8 mouse cellular contexts compared by ENCODE assay signal in the genomic region with DNA sequence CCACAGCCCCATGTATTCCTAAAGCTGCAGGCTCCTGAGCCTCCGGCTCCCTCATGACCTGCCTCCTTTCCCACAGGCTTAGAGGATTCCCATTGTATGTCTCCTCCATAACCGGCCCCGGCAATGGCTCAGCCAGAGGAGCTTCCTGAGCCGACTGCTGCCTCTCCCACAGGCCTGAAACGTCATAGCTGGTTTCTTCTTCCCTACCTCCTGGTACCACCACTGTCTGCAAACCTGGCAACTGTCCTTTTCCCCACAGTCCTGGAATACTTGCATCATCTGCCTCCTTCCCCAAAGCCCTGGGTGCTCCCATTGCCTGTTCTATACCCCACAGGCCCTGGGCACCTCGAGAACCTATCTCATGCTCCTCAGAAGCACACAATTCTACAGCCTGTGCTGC. TPM values are rescaled to one million over a fixed set of nuclear protein-coding genes. Genes with fewer than 3 reads are reported as not detected.
A peak's percentile ranks its signal among the peaks of the same experiment; 100 is the strongest.
DNase-seq lines count a peak whose midpoint lies in the region; ATAC-seq lines count a peak whose summit lies in the region.

No protein-coding gene starts in this region.

- 90% methylated on average over 6 of the region's 6 CpGs for WGBS in limb, embryonic 11.5 days
- WGBS in stomach, embryonic 16.5 days, result 70% methylated on average over 6 of the region's 6 CpGs

- H3K27me3 ChIP-seq in limb, embryonic 11.5 days (ENCODE audit: control insufficient read depth, insufficient read depth, low read length), result no peaks in the 10 kb centered on the region
- H3K27me3 ChIP-seq in stomach, embryonic 16.5 days (ENCODE audit: control insufficient read depth, insufficient read depth, low read length), result no peaks in the 10 kb centered on the region

- peak; percentile 28 to 33 for DNase-seq in cerebellum, postnatal 25 days
- DNase-seq in cerebellum, postnatal 10 days, result no peak
- peak; percentile 19 for DNase-seq in right cerebral cortex, postnatal 14 days
- DNase-seq in right cerebral cortex, postnatal 25 days, result no peak
- no peak for DNase-seq in limb, embryonic 11.5 days (ENCODE audit: low spot score)
- DNase-seq in urinary bladder, postnatal 4 days (ENCODE audit: low spot score in 2 of 2), result no peak
- no peak for DNase-seq in gastrocnemius, postnatal 14 days

- intact Hi-C loops in gastrocnemius, postnatal 14 days (cut with DNase I; ENCODE audit: low total_unique reads), result no loop called here

- no peak for ATAC-seq in limb, embryonic 11.5 days (ENCODE audit: insufficient number of reproducible peaks, low FRiP score, low TSS enrichment, low read depth)
- no peak for ATAC-seq in stomach, embryonic 16.5 days (ENCODE audit: insufficient read depth, low FRiP score)

- peaks cover 6% of the 10 kb centered on the region for H3K4me1 ChIP-seq in limb, embryonic 11.5 days (ENCODE audit: control insufficient read depth, insufficient read depth, low read length)
- H3K4me1 ChIP-seq in stomach, embryonic 16.5 days (ENCODE audit: control insufficient read depth, insufficient read depth, low read length), result peaks cover 8% of the 10 kb centered on the region

- H3K4me3 ChIP-seq in limb, embryonic 11.5 days (ENCODE audit: low read depth, low read length), result no peak overlapping the region; the same call in 1 of the 2 replicates
- H3K4me3 ChIP-seq in stomach, embryonic 16.5 days (replicated peaks; ENCODE audit: low read length), result no peak overlapping the region

- H3K9me3 ChIP-seq in limb, embryonic 11.5 days (ENCODE audit: control insufficient read depth, low read length), result no peaks in the 10 kb centered on the region
- no peaks in the 10 kb centered on the region for H3K9me3 ChIP-seq in stomach, embryonic 16.5 days (replicated peaks; ENCODE audit: control insufficient read depth, low read length)

- H3K4me2 ChIP-seq in limb, embryonic 11.5 days (ENCODE audit: low read depth, severe bottlenecking), result peak overlapping the region; percentile 76; the same call in 1 of the 2 replicates
- H3K4me2 ChIP-seq in stomach, embryonic 16.5 days (ENCODE audit: low read depth, low read length), result no peak overlapping the region

- no peak overlapping the region for H3K9ac ChIP-seq in limb, embryonic 11.5 days (ENCODE audit: low read length)
- peak overlapping the region; percentile 16; the same call in 1 of the 2 replicates for H3K9ac ChIP-seq in stomach, embryonic 16.5 days (ENCODE audit: low read length)

- H3K36me3 ChIP-seq in limb, embryonic 11.5 days (ENCODE audit: control insufficient read depth, insufficient read depth, low read length), result no peaks in the 10 kb centered on the region
- no peaks in the 10 kb centered on the region for H3K36me3 ChIP-seq in stomach, embryonic 16.5 days (ENCODE audit: control insufficient read depth, insufficient read depth, low read length)

- H3K27ac ChIP-seq in limb, embryonic 11.5 days (replicated peaks; ENCODE audit: low read depth, low read length), result no peak overlapping the region
- H3K27ac ChIP-seq in stomach, embryonic 16.5 days (ENCODE audit: low read length), result no peak overlapping the region

RNA-seq across cellular contexts. Expression of a gene that starts 1.4 kb away (rescaled TPM):
- polyA plus RNA-seq in limb, embryonic 11.5 days (2014; fragmentation: Nextera tagmentation; extraction: Ambion mirVana), result 0.09 and 0.23 TPM in 2 replicates
- polyA plus RNA-seq in stomach, embryonic 16.5 days (2015; fragmentation: Nextera tagmentation; extraction: Ambion mirVana), result 0.20 and 0.23 TPM in 2 replicates
- total RNA-seq in gastrocnemius, postnatal 14 days (2021), result under 1 TPM; 0.08 to 0.13 TPM

RNA-seq across cellular contexts. Expression of a gene that starts 2.0 kb away (rescaled TPM):
- 9.9 and 11.0 TPM in 2 replicates for polyA plus RNA-seq in limb, embryonic 11.5 days (2014; fragmentation: Nextera tagmentation; extraction: Ambion mirVana)
- 9.4 TPM in 2 replicates for polyA plus RNA-seq in stomach, embryonic 16.5 days (2015; fragmentation: Nextera tagmentation; extraction: Ambion mirVana)
- 1 to 10 TPM; 1.7 to 2.2 TPM for total RNA-seq in gastrocnemius, postnatal 14 days (2021)

RNA-seq across cellular contexts. Expression of a gene that starts 2.1 kb away (rescaled TPM):
- 184 and 188 TPM in 2 replicates for polyA plus RNA-seq in limb, embryonic 11.5 days (2014; fragmentation: Nextera tagmentation; extraction: Ambion mirVana)
- 234 and 235 TPM in 2 replicates for polyA plus RNA-seq in stomach, embryonic 16.5 days (2015; fragmentation: Nextera tagmentation; extraction: Ambion mirVana)
- 10 to 100 TPM; 32.1 to 33.0 TPM for total RNA-seq in gastrocnemius, postnatal 14 days (2021)

RNA-seq across cellular contexts. Expression of a gene that starts 10.1 kb away (rescaled TPM):
- polyA plus RNA-seq in limb, embryonic 11.5 days (2014; fragmentation: Nextera tagmentation; extraction: Ambion mirVana), result 46.3 and 52.7 TPM in 2 replicates
- 32.6 and 34.1 TPM in 2 replicates for polyA plus RNA-seq in stomach, embryonic 16.5 days (2015; fragmentation: Nextera tagmentation; extraction: Ambion mirVana)
- 1 to 10 TPM; 6.3 to 6.7 TPM for total RNA-seq in gastrocnemius, postnatal 14 days (2021)

Comparison
In these comparisons a context has a peak if more than half of its experiments do, and no peak if none do; other contexts are left out.
1. DNase-seq: peak in cerebellum, postnatal 25 days (2 of 2) and right cerebral cortex, postnatal 14 days (single experiment); none in cerebellum, postnatal 10 days (0 of 2), right cerebral cortex, postnatal 25 days (single experiment), limb, embryonic 11.5 days (single experiment), urinary bladder, postnatal 4 days (0 of 2) and gastrocnemius, postnatal 14 days (single experiment).